Mouse (Mus musculus): Measurements from ENCODE around the gene Gdpd2. TPM values are rescaled to one million over a fixed set of nuclear protein-coding genes. Genes with fewer than 3 reads are reported as not detected.

Gdpd2 gene
- total and polyA plus RNA-seq, 3 experiments = not detected

DNA sequence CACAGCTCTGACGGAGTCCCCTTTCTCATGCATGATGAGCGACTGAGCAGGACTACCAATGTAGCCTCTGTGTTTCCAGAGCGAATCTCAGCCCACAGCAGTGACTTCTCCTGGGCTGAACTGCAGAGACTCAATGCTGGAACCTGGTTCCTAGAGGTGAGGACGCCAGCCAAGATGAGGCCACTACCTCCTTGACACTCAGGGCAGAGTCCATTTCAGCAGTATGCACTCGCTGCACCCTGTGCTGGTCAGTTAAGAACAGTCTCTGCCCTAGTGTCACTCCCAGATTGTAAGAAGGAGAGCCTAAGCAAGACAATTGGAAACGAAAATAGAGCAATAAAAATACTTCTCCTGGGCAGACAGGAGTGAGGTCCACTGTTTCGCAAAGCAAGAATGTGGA is 4.7 kb downstream of the Gdpd2 start:
- DNase-seq (ENCODE audit: low read depth, low spot score) = no peak
- no peaks in the 10 kb centered on the region for H3K79me2 ChIP-seq (ENCODE audit: control insufficient read depth, insufficient read depth, low read length, poor library complexity)
- no peaks in the 10 kb centered on the region for H3K36me3 ChIP-seq (ENCODE audit: control insufficient read depth in 1 of 2, insufficient read depth in 2 of 2, low read length in 2 of 2)
- H3K27me3 ChIP-seq (ENCODE audit: control insufficient read depth in 1 of 2, insufficient read depth in 2 of 2, low read length in 2 of 2) = no peaks in the 10 kb centered on the region
- H3K9me3 ChIP-seq (replicated peaks; ENCODE audit: insufficient read depth, low read length) = no peaks in the 10 kb centered on the region
- no peak overlapping the region for H3K4me3 ChIP-seq (ENCODE audit: control insufficient read depth in 1 of 2, insufficient read depth in 1 of 2, low read depth in 2 of 2, low read length in 2 of 2)
- H3K27ac ChIP-seq (ENCODE audit: control insufficient read depth, low read depth, low read length) = no peak overlapping the region
- H3K4me1 ChIP-seq (ENCODE audit: control insufficient read depth in 1 of 2, insufficient read depth in 2 of 2, low read length in 2 of 2) = no peaks in the 10 kb centered on the region
- no peak for TF ChIP-seq CHD2 (IDR thresholded peaks at IDR 0.05; ENCODE audit: low read length)
- H3K9ac ChIP-seq (ENCODE audit: control insufficient read depth, low read depth, low read length, poor library complexity, severe bottlenecking) = no peak overlapping the region

DNA sequence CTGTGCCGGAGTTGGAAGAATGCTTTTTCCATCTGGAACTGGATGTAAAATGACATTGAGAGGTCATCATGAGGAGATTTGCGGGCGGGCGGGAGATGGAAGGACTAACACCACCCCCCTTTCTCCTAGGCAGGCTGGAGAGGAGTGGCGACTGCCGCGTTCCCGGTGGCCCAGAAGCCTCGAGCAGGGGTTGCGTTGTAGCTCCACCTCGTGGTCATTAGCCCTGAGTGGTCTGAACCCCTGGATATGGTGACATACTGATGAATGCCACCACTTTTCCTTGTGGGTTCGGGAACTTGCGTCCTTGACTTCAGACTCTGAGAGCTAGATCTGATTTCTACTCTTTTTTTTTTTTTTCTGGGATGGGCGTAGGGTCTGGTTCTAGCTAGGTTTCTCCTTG is 9.2 kb downstream of the Gdpd2 start:
- no peaks in the 10 kb centered on the region for H3K27me3 ChIP-seq (ENCODE audit: control insufficient read depth in 1 of 2, insufficient read depth in 2 of 2, low read length in 2 of 2)
- peak; percentile 34 for DNase-seq (ENCODE audit: low read depth, low spot score)

GRCm38 (mm10) chrX:100739443-100739842 is 9.8 kb downstream of the Gdpd2 start:
- H3K9ac ChIP-seq (ENCODE audit: control insufficient read depth, low read depth, low read length, poor library complexity, severe bottlenecking) = no peak overlapping the region
- no peak for DNase-seq (ENCODE audit: low read depth, low spot score)
- no peaks in the 10 kb centered on the region for H3K4me1 ChIP-seq (ENCODE audit: control insufficient read depth in 1 of 2, insufficient read depth in 2 of 2, low read length in 2 of 2)
- H3K36me3 ChIP-seq (ENCODE audit: control insufficient read depth in 1 of 2, insufficient read depth in 2 of 2, low read length in 2 of 2) = no peaks in the 10 kb centered on the region
- no peak overlapping the region for H3K27ac ChIP-seq (ENCODE audit: control insufficient read depth, low read depth, low read length)
- TF ChIP-seq GABPA (IDR thresholded peaks at IDR 0.05; ENCODE audit: low read depth, low read length) (no peak), CTCF (IDR thresholded peaks at IDR 0.05 in 2 of 3, conservative IDR thresholded peaks at IDR 0.05 in 1 of 3; ENCODE audit: control insufficient read depth in 1 of 3, insufficient read depth in 1 of 3, low read depth in 2 of 3, low read length in 3 of 3, poor library complexity in 1 of 3, severe bottlenecking in 1 of 3) (no peak)
- no peaks in the 10 kb centered on the region for H3K27me3 ChIP-seq (ENCODE audit: control insufficient read depth in 1 of 2, insufficient read depth in 2 of 2, low read length in 2 of 2)
- H3K79me2 ChIP-seq (ENCODE audit: control insufficient read depth, insufficient read depth, low read length, poor library complexity) = no peaks in the 10 kb centered on the region
- no peak overlapping the region for H3K4me3 ChIP-seq (ENCODE audit: control insufficient read depth in 1 of 2, insufficient read depth in 1 of 2, low read depth in 2 of 2, low read length in 2 of 2)
- H3K9me3 ChIP-seq (replicated peaks; ENCODE audit: insufficient read depth, low read length) = no peaks in the 10 kb centered on the region

More for the DNA sequence above, 9.2 kb downstream of the Gdpd2 start:
- H3K27ac ChIP-seq (ENCODE audit: control insufficient read depth, low read depth, low read length) = no peak overlapping the region
- no peaks in the 10 kb centered on the region for H3K36me3 ChIP-seq (ENCODE audit: control insufficient read depth in 1 of 2, insufficient read depth in 2 of 2, low read length in 2 of 2)
- H3K9me3 ChIP-seq (replicated peaks; ENCODE audit: insufficient read depth, low read length) = no peaks in the 10 kb centered on the region
- no peak overlapping the region for H3K4me3 ChIP-seq (ENCODE audit: control insufficient read depth in 1 of 2, insufficient read depth in 1 of 2, low read depth in 2 of 2, low read length in 2 of 2)
- H3K79me2 ChIP-seq (ENCODE audit: control insufficient read depth, insufficient read depth, low read length, poor library complexity) = no peaks in the 10 kb centered on the region
- H3K9ac ChIP-seq (ENCODE audit: control insufficient read depth, low read depth, low read length, poor library complexity, severe bottlenecking) = no peak overlapping the region
- TF ChIP-seq JUND (IDR thresholded peaks at IDR 0.05; ENCODE audit: low read depth, low read length) (no peak), MAFK (IDR thresholded peaks at IDR 0.05; ENCODE audit: borderline replicate concordance, low read depth, low read length) (no peak), CTCF (IDR thresholded peaks at IDR 0.05 in 2 of 3, conservative IDR thresholded peaks at IDR 0.05 in 1 of 3; ENCODE audit: control insufficient read depth in 1 of 3, insufficient read depth in 1 of 3, low read depth in 2 of 3, low read length in 3 of 3, poor library complexity in 1 of 3, severe bottlenecking in 1 of 3) (peak in 2 of 3 experiments; percentile 58 to 60; a peak in 5 of 6 replicates), TBP (IDR thresholded peaks at IDR 0.05; ENCODE audit: low read depth, low read length) (no peak), SMC3 (IDR thresholded peaks at IDR 0.05; ENCODE audit: low read depth, low read length) (peak; percentile 49), ZNF384 (IDR thresholded peaks at IDR 0.05; ENCODE audit: low read depth, low read length) (no peak), NELFE (IDR thresholded peaks at IDR 0.05; ENCODE audit: low read depth, low read length) (no peak), RAD21 (IDR thresholded peaks at IDR 0.05; ENCODE audit: low read depth, low read length) (peak; percentile 42), GABPA (IDR thresholded peaks at IDR 0.05; ENCODE audit: low read depth, low read length) (no peak), MYC (IDR thresholded peaks at IDR 0.05; ENCODE audit: low read depth, low read length) (no peak)
- no peaks in the 10 kb centered on the region for H3K4me1 ChIP-seq (ENCODE audit: control insufficient read depth in 1 of 2, insufficient read depth in 2 of 2, low read length in 2 of 2)
